Mouse (Mus musculus) G1E-ER4 (cell line): ENCODE results near the gene Gm28048. TPM values are rescaled to one million over a fixed set of nuclear protein-coding genes. Genes with fewer than 3 reads are reported as not detected.

Source experiments
- GATA1 ChIP-seq: IDR thresholded peaks from one replicate; pipeline ENCODE4 v1.8.0; 2012; ENCODE audit warnings: low read length, inconsistent platforms
- polyA plus RNA-seq: library from polyadenylated mRNA; stranded (reverse); fragments of >175 nt; gene quantifications from 2 replicates; pipeline ENCODE4 v1.2.3, GENCODE M21; 2012

Gm28048 gene
- polyA plus RNA-seq: not detected in 2 replicates

GRCm38 (mm10) chr11:22981984-22982757 is at the start of gene Gm28048, which contains the start of gene Commd1:
Gene Gm28048 (minus strand): TSS chr11:22982090.
Gene Commd1 (minus strand): TSS chr11:22982382.
- TF ChIP-seq GATA1: no peak

- TF ChIP-seq GATA1: no peak
These were observed 47.5 kb upstream of the Gm28048 start for GRCm38 (mm10) chr11:23029399-23029798.

- TF ChIP-seq GATA1: no peak
These were observed 47.1 kb upstream of the Gm28048 start for GRCm38 (mm10) chr11:23028957-23029356.

GRCm38 (mm10) chr11:23024169-23024568 is 42.3 kb upstream of the Gm28048 start:
- TF ChIP-seq GATA1: no peak

- no peak for TF ChIP-seq GATA1
These were observed 41.3 kb upstream of the Gm28048 start for GRCm38 (mm10) chr11:23023155-23023554.

GRCm38 (mm10) chr11:23020841-23021240 is 39.0 kb upstream of the Gm28048 start:
- TF ChIP-seq GATA1: no peak

GRCm38 (mm10) chr11:23020116-23020770 is 38.4 kb upstream of the Gm28048 start:
- TF ChIP-seq GATA1: no peak

- no peak for TF ChIP-seq GATA1
These were observed 36.1 kb upstream of the Gm28048 start for GRCm38 (mm10) chr11:23017943-23018342.

- TF ChIP-seq GATA1: no peak
These were observed 33.1 kb upstream of the Gm28048 start for GRCm38 (mm10) chr11:23014996-23015395.

- no peak for TF ChIP-seq GATA1
These were observed 31.8 kb upstream of the Gm28048 start for GRCm38 (mm10) chr11:23013580-23014294.

- TF ChIP-seq GATA1: no peak
These were observed 31.2 kb upstream of the Gm28048 start for GRCm38 (mm10) chr11:23013096-23013495.

GRCm38 (mm10) chr11:23008824-23009200 is 26.9 kb upstream of the Gm28048 start:
- no peak for TF ChIP-seq GATA1

- no peak for TF ChIP-seq GATA1
These were observed 26.4 kb upstream of the Gm28048 start for GRCm38 (mm10) chr11:23008181-23008823.

GRCm38 (mm10) chr11:23007481-23008180 is 25.7 kb upstream of the Gm28048 start, which contains the start of gene Fam161a:
Gene Fam161a (plus strand): TSS chr11:23007531.
- TF ChIP-seq GATA1: no peak

- no peak for TF ChIP-seq GATA1
These were observed 25.2 kb upstream of the Gm28048 start for GRCm38 (mm10) chr11:23007166-23007480.
